Mouse (Mus musculus) MEL (cell line): Measurements from ENCODE around the gene Galnt2.

Experiments used
- CTCF ChIP-seq, 3 experiments: IDR thresholded peaks in 2 of 3; conservative IDR thresholded peaks in 1 of 3; 2 replicates each; pipeline ENCODE4 v1.5.1; 2011 to 2012; ENCODE audit warnings: low read length in 3 of 3, low read depth in 2 of 3, mild to moderate bottlenecking in 2 of 3, improper control_type of control experiment in 1 of 3, inconsistent platforms in 1 of 3, mixed read lengths in 1 of 3, moderate library complexity in 1 of 3; ENCODE audit not compliant: control insufficient read depth in 1 of 3, insufficient read depth in 1 of 3, poor library complexity in 1 of 3, severe bottlenecking in 1 of 3
- E2F4 ChIP-seq: IDR thresholded peaks from 2 replicates; pipeline ENCODE4 v1.6.1; 2011; ENCODE audit warnings: low read depth, low read length, improper control_type of control experiment, borderline replicate concordance
- EP300 ChIP-seq, 2 experiments: IDR thresholded peaks; 2 replicates each; pipeline ENCODE4 v1.6.1; 2011; ENCODE audit warnings: improper control_type of control experiment in 2 of 2, low read length in 2 of 2, low read depth in 1 of 2, mild to moderate bottlenecking in 1 of 2
- ETS1 ChIP-seq: IDR thresholded peaks from 2 replicates; pipeline ENCODE4 v1.6.1; 2012; ENCODE audit warnings: low read depth, mild to moderate bottlenecking, inconsistent platforms, low read length, improper control_type of control experiment, moderate library complexity
- GATA1 ChIP-seq: IDR thresholded peaks from 2 replicates; pipeline ENCODE4 v1.6.1; 2011; ENCODE audit warnings: low read depth, low read length, improper control_type of control experiment
- KAT2A ChIP-seq: conservative IDR thresholded peaks from 2 replicates; pipeline ENCODE4 v1.6.1; 2012; ENCODE audit warnings: low read depth, low read length, improper control_type of control experiment, inconsistent platforms
- MAFK ChIP-seq: IDR thresholded peaks from 2 replicates; pipeline ENCODE4 v1.6.1; 2011; ENCODE audit warnings: low read depth, mild to moderate bottlenecking, low read length, improper control_type of control experiment, borderline replicate concordance
- MEF2A ChIP-seq: IDR thresholded peaks from 2 replicates; pipeline ENCODE4 v1.6.1; 2014; ENCODE audit warnings: low read depth, mild to moderate bottlenecking, inconsistent platforms, low read length, improper control_type of control experiment; ENCODE audit not compliant: poor library complexity, insufficient replicate concordance, severe bottlenecking; ENCODE audit errors: extremely low read depth
- MYC ChIP-seq: IDR thresholded peaks from 2 replicates; pipeline ENCODE4 v1.6.1; 2011; ENCODE audit warnings: low read depth, mild to moderate bottlenecking, low read length, improper control_type of control experiment, moderate library complexity
- POLR2A ChIP-seq, 2 experiments: IDR thresholded peaks; 2 replicates each; pipeline ENCODE4 v1.6.1; 2011 to 2012; ENCODE audit warnings: low read length in 2 of 2, mild to moderate bottlenecking in 2 of 2, control low read depth in 1 of 2, improper control_type of control experiment in 1 of 2, low read depth in 1 of 2, moderate library complexity in 1 of 2; ENCODE audit not compliant: control insufficient read depth in 1 of 2, insufficient read depth in 1 of 2, poor library complexity in 1 of 2
- TAL1 ChIP-seq: IDR thresholded peaks from 2 replicates; pipeline ENCODE4 v1.6.1; 2012; ENCODE audit warnings: mild to moderate bottlenecking, inconsistent platforms, low read length, moderate library complexity, mixed read lengths
- TCF12 ChIP-seq: IDR thresholded peaks from 2 replicates; pipeline ENCODE4 v1.6.1; 2014; ENCODE audit warnings: low read depth, mild to moderate bottlenecking, inconsistent platforms, low read length, improper control_type of control experiment, moderate library complexity
- ZC3H11A ChIP-seq: IDR thresholded peaks from 2 replicates; pipeline ENCODE4 v1.6.1; 2012; ENCODE audit warnings: low read depth, mild to moderate bottlenecking, inconsistent platforms, low read length, improper control_type of control experiment

- TF ChIP-seq CTCF (IDR thresholded peaks at IDR 0.05 in 2 of 3, conservative IDR thresholded peaks at IDR 0.05 in 1 of 3; ENCODE audit: control insufficient read depth in 1 of 3, insufficient read depth in 1 of 3, low read depth in 2 of 3, low read length in 3 of 3, poor library complexity in 1 of 3, severe bottlenecking in 1 of 3) (no peak), POLR2A (IDR thresholded peaks at IDR 0.05; ENCODE audit: control insufficient read depth in 1 of 2, insufficient read depth in 1 of 2, low read depth in 1 of 2, low read length in 2 of 2, poor library complexity in 1 of 2) (no peak), E2F4 (no peak), EP300 (IDR thresholded peaks at IDR 0.05; ENCODE audit: low read depth in 1 of 2, low read length in 2 of 2) (no peak), TCF12 (no peak), KAT2A (no peak), MYC (no peak), GATA1 (no peak), MAFK (no peak), ZC3H11A (no peak), TAL1 (no peak), MEF2A (no peak), ETS1 (no peak)
Measured at GRCm38 (mm10) chr8:124278956-124279689, 47.9 kb downstream of the Galnt2 start.
